Mouse (Mus musculus): ENCODE measurements around the gene Slc33a1.

DNA sequence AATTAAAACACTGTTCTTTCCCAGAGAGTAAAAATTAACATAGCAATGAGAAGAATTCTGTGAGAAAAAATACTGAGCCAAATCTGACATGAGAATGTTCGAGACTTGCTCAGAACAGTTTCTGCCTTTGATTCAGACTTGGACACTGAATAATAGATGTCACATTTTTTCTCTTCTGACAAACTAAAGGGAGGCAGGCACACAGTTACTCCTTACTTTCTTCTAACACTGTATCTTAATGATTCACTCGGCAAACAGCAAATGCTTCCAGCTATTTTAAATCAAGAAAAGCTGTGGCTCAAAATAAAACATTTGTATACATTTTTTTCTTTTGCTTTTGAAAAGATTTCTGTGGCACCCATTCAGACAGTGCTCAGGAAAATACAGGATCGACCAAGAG, 72.4 kb downstream of the Slc33a1 start:
- TF ChIP-seq GATA1 (IDR thresholded peaks at IDR 0.05; ENCODE audit: low read length) (no peak), TAL1 (IDR thresholded peaks at IDR 0.05; ENCODE audit: low read length) (no peak)

Data from erythroblast, embryonic 14.5 days (primary cell).